Mouse (Mus musculus) ES-Bruce4 (cell line): ENCODE measurements around the gene Usp20.

ENCODE experiments used
- CTCF ChIP-seq: IDR thresholded peaks from one replicate; pipeline ENCODE4 v1.8.1; 2011; ENCODE audit warnings: low read depth, low read length
- POLR2A ChIP-seq: IDR thresholded peaks from one replicate; pipeline ENCODE4 v1.8.1; 2011; ENCODE audit warnings: low read length; ENCODE audit not compliant: insufficient read depth

GRCm38 (mm10) chr2:31019011-31019410, 36.9 kb downstream of the Usp20 start:
- no peak for TF ChIP-seq CTCF
- TF ChIP-seq POLR2A, result no peak
